Mouse (Mus musculus) CD8-positive naive resting alpha-beta T cell, adult 57 days (primary cell): ENCODE data around the gene Oaz1. TPM values are rescaled to one million over a fixed set of nuclear protein-coding genes. Genes with fewer than 3 reads are reported as not detected.

Experiments
- total RNA-seq: library from RNA; stranded (reverse); gene quantifications from one replicate; pipeline ENCODE4 v1.2.4, GENCODE M21; 2023

Gene Oaz1
- 517 TPM for total RNA-seq

GRCm38 (mm10) chr10:80826151-80827062, at the start of gene Oaz1:
Gene Oaz1, plus strand, starts transcription at chr10:80826656.

GRCm38 (mm10) chr10:80798150-80799006, 28.1 kb upstream of the Oaz1 start, which contains the start of the genes Sf3a2 and Plekhj1:
Gene Sf3a2, plus strand, starts transcription at chr10:80798198.
Gene Plekhj1, minus strand, starts transcription at chr10:80798626.

GRCm38 (mm10) chr10:80804916-80805315, 21.5 kb upstream of the Oaz1 start, which contains the start of gene Amh:
Gene Amh, plus strand, starts transcription at chr10:80805243.

GRCm38 (mm10) chr10:80813366-80813765, 13.1 kb upstream of the Oaz1 start, which contains the start of gene Jsrp1:
Gene Jsrp1, minus strand, starts transcription at chr10:80813498.

GRCm38 (mm10) chr10:80843931-80844547, 17.6 kb downstream of the Oaz1 start, which contains the start of gene Lingo3:
Gene Lingo3, minus strand, starts transcription at chr10:80844039.

GRCm38 (mm10) chr10:80854913-80855748, 28.7 kb downstream of the Oaz1 start, which contains the start of the genes Lsm7 and Sppl2b:
Gene Lsm7, minus strand, starts transcription at chr10:80855209.
Gene Sppl2b, plus strand, starts transcription at chr10:80855275.

GRCm38 (mm10) chr10:80871581-80871980, 45.1 kb downstream of the Oaz1 start, which contains the start of gene Tmprss9:
Gene Tmprss9, plus strand, starts transcription at chr10:80871848.

Other genes with a start within 250 kb of the Oaz1 start
- gene Klf16, start 249.3 kb upstream of the Oaz1 start, total RNA-seq = 27.5 TPM
- 52.0 TPM for gene Abhd17a, start 236.3 kb upstream of the Oaz1 start, total RNA-seq
- 46.9 TPM for gene Scamp4, start 223.8 kb upstream of the Oaz1 start, total RNA-seq
- 6.0 TPM for gene Adat3, start 223.8 kb upstream of the Oaz1 start, total RNA-seq
- gene Gm49322, start 220.6 kb upstream of the Oaz1 start, total RNA-seq = 4.5 TPM
- 209 TPM for gene Csnk1g2, start 203.8 kb upstream of the Oaz1 start, total RNA-seq
- 20.7 TPM for gene Btbd2, start 169.6 kb upstream of the Oaz1 start, total RNA-seq
- gene Mknk2, start 148.5 kb upstream of the Oaz1 start, total RNA-seq = 330 TPM
- 138 TPM for gene Mob3a, start 124.7 kb upstream of the Oaz1 start, total RNA-seq
- 45.1 TPM for gene Izumo4, start 124.5 kb upstream of the Oaz1 start, total RNA-seq
- gene Ap3d1, start 84.4 kb upstream of the Oaz1 start, total RNA-seq = 123 TPM
- 72.9 TPM for gene Dot1l, start 71.5 kb upstream of the Oaz1 start, total RNA-seq
- gene Sf3a2, start 28.5 kb upstream of the Oaz1 start, total RNA-seq = 81.1 TPM
- 141 TPM for gene Plekhj1, start 28.0 kb upstream of the Oaz1 start, total RNA-seq
- gene Amh, start 21.4 kb upstream of the Oaz1 start, total RNA-seq = 1.4 TPM
- not detected for gene Jsrp1, start 13.2 kb upstream of the Oaz1 start, total RNA-seq
- not detected for gene Lingo3, start 17.4 kb downstream of the Oaz1 start, total RNA-seq
- gene Lsm7, start 28.6 kb downstream of the Oaz1 start, total RNA-seq = 31.3 TPM
- 25.5 TPM for gene Sppl2b, start 28.6 kb downstream of the Oaz1 start, total RNA-seq
- not detected for gene Tmprss9, start 45.2 kb downstream of the Oaz1 start, total RNA-seq
- 62.9 TPM for gene Timm13, start 74.3 kb downstream of the Oaz1 start, total RNA-seq
- 12.3 TPM for gene Lmnb2, start 91.6 kb downstream of the Oaz1 start, total RNA-seq
- gene Gadd45b, start 103.4 kb downstream of the Oaz1 start, total RNA-seq = 20.3 TPM
- gene Gng7, start 188.3 kb downstream of the Oaz1 start, total RNA-seq = not detected
- not detected for gene Diras1, start 199.0 kb downstream of the Oaz1 start, total RNA-seq
- 16.8 TPM for gene Slc39a3, start 210.8 kb downstream of the Oaz1 start, total RNA-seq
- gene Sgta, start 233.5 kb downstream of the Oaz1 start, total RNA-seq = 52.5 TPM
- 11.8 TPM for gene Thop1, start 243.4 kb downstream of the Oaz1 start, total RNA-seq